Mouse (Mus musculus): ENCODE data around the gene BC025920.

DNA sequence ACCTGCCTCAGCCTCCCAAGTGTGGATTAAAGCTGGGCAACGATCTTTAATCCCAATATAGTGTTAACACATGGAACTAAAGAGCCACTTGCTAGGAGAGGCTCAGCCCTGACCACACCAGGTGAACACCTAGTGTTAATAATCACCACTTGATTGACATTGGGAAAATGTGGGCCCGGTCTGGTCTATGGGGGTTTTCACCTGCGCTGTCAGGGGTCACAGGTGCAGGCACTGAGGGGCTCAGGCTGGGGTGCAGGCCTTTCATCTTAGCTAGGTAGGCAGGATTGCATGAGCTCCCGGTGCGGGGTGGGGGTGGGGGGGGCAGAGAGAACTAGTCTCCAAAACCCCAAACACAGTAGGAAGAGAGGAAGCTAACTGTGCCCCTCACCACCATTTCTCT lies 6.4 kb upstream of the BC025920 start:
- TF ChIP-seq CTCF (IDR thresholded peaks at IDR 0.05; ENCODE audit: control insufficient read depth, insufficient read depth, insufficient read length) (no peak), MYOD1 (IDR thresholded peaks at IDR 0.05; ENCODE audit: control insufficient read depth, insufficient read length, low read depth) (no peak), USF1 (IDR thresholded peaks at IDR 0.05; ENCODE audit: low read depth) (no peak), MAX (IDR thresholded peaks at IDR 0.05) (no peak), FOSL1 (IDR thresholded peaks at IDR 0.05; ENCODE audit: insufficient read depth, low read length, poor library complexity, severe bottlenecking) (no peak), MYOG (IDR thresholded peaks at IDR 0.05; ENCODE audit: control insufficient read depth, extremely low read depth, insufficient read length) (no peak)
